Comparison of ENCODE assay signal across 9 mouse cellular contexts in the genomic region with DNA sequence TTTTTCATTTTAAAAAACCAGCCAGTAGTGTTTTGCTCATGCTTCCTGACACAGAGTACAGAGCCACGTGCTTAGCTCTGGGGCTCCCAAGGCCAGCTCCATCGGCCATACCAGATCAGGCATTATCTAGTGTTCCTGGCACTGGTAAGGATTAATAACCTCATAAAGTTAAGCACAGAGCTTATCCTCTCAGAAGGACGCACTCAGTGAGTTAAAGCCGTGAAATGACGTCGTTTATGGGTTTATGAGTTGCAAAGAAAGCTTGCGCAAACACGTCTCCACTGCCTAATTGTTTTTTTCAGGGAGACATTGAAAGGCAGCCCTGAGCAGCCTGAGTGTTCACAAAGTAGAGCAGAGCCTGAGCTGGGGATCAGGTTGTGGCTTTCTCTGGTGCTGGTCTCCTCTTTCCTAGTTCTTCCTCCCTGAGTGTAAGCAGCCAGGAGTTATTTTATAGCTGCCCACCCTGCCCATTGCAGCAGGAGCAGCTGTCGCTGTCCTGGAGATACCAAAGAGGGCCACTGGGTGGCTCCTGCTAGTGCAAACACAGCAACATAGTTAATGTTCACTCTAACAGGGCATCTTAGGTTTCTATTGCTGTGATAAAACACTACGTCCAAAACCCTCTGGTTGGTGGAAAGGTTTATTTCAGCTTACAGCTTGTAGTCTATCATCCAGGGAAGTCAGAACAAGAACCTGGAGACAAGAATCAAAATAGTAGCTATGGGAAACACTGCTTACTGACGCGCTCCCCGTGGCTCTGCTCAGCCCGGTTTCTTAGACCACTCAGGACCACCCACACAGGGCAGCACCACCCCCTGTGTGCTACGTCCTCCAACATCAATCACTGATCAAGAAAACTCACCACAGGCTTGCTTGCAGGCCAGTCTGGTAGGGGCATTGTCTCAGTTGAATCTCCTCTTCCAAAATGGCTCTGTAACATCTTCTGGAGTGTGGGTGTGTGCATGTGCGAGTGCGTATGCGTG. TPM values are rescaled to one million over a fixed set of nuclear protein-coding genes. Genes with fewer than 3 reads are reported as not detected.
DNase-seq lines count a peak whose midpoint lies in the region; ATAC-seq and TF ChIP-seq lines count a peak whose summit lies in the region.
"Had no signal": no experiment of that assay in that cellular context is flagged by ENCODE, and none has a peak within 500 bp of the region (broad histone marks: within the 10 kb centered on the region; RNA-seq: fewer than 3 reads in every experiment).

No protein-coding gene starts in this region.

- H3K4me1 ChIP-seq in kidney, adult 2 months (ENCODE audit: control insufficient read depth, insufficient read depth, low read length), result no peaks in the 10 kb centered on the region; the same call in 1 of the 2 replicates
- H3K4me1 ChIP-seq in liver, postnatal 0 days (ENCODE audit: insufficient read depth), result no peaks in the 10 kb centered on the region
- H3K4me1 ChIP-seq in forebrain, embryonic 16.5 days (replicated peaks; ENCODE audit: control insufficient read depth, insufficient read depth, low read length), result no peaks in the 10 kb centered on the region

- peak; percentile 56 for TF ChIP-seq CTCF in kidney, adult 2 months (conservative IDR thresholded peaks at IDR 0.05; ENCODE audit: insufficient read depth, insufficient read length, low read depth, low read length)
- TF ChIP-seq CTCF in Patski (IDR thresholded peaks at IDR 0.05), result peak; percentile 58
- TF ChIP-seq CTCF in liver, postnatal 0 days (IDR thresholded peaks at IDR 0.05; ENCODE audit: low read depth), result peak; percentile 57

- H3K27me3 ChIP-seq in kidney, adult 2 months (replicated peaks; ENCODE audit: control insufficient read depth, insufficient read depth, low read length), result no peaks in the 10 kb centered on the region
- peaks cover 22% of the 10 kb centered on the region for H3K27me3 ChIP-seq in Patski
- no peaks in the 10 kb centered on the region for H3K27me3 ChIP-seq in liver, postnatal 0 days (ENCODE audit: insufficient read depth, low read length)
- H3K27me3 ChIP-seq in forebrain, embryonic 16.5 days (replicated peaks; ENCODE audit: control insufficient read depth, insufficient read depth, low read length), result no peaks in the 10 kb centered on the region

- H3K36me3 ChIP-seq in kidney, adult 2 months (ENCODE audit: control insufficient read depth, insufficient read depth, low read length), result no peaks in the 10 kb centered on the region
- no peaks in the 10 kb centered on the region for H3K36me3 ChIP-seq in liver, postnatal 0 days (replicated peaks; ENCODE audit: insufficient read depth, low read length)
- no peaks in the 10 kb centered on the region for H3K36me3 ChIP-seq in forebrain, embryonic 16.5 days (ENCODE audit: control insufficient read depth, insufficient read depth)

- CTCF ChIA-PET in Patski (lab: Charles Lee), result interaction anchor here (0.9 to 1.2 kb wide), 5 partner anchors 8 to 162 kb away, joined by 3 to 4 read pairs (median 3); a partner anchor contains a TSS

- ATAC-seq in Patski, result peak; percentile 60
- ATAC-seq in granulocyte monocyte progenitor cell, adult 5-6 weeks (replicated peaks; ENCODE audit: poor library complexity, severe bottlenecking), result peak; percentile 73
- ATAC-seq in liver, postnatal 0 days, result no peak
- no peak for ATAC-seq in forebrain, embryonic 16.5 days

- peak; percentile 40 for DNase-seq in kidney, adult 2 months
- no peak for DNase-seq in kidney, adult 11 months
- no peak for DNase-seq in Patski (ENCODE audit: low read depth, low spot score)
- DNase-seq in liver, postnatal 0 days, result no peak
- DNase-seq in testis, postnatal 10 days (ENCODE audit: low spot score), result peak; percentile 66
- no peak for DNase-seq in adrenal gland, postnatal 4 days (ENCODE audit: low spot score in 2 of 2)

- H3K4me2 ChIP-seq in liver, postnatal 0 days (ENCODE audit: low read depth, low read length), result no peak overlapping the region
- H3K4me2 ChIP-seq in forebrain, embryonic 16.5 days (ENCODE audit: low read length), result no peak overlapping the region

- H3K9ac ChIP-seq in liver, postnatal 0 days (replicated peaks), result no peak overlapping the region
- H3K9ac ChIP-seq in forebrain, embryonic 16.5 days (replicated peaks; ENCODE audit: low read depth, low read length), result no peak overlapping the region

- H3K4me3 ChIP-seq in kidney, adult 2 months (ENCODE audit: insufficient read depth, low read depth, low read length), result no peak overlapping the region
- H3K4me3 ChIP-seq in liver, postnatal 0 days (ENCODE audit: low read depth, low read length), result no peak overlapping the region
- no peak overlapping the region for H3K4me3 ChIP-seq in forebrain, embryonic 16.5 days (replicated peaks; ENCODE audit: low read length)

- no peak overlapping the region for H3K27ac ChIP-seq in kidney, adult 2 months (ENCODE audit: insufficient read depth, low read depth, low read length)
- H3K27ac ChIP-seq in liver, postnatal 0 days (ENCODE audit: low read depth), result no peak overlapping the region
- H3K27ac ChIP-seq in forebrain, embryonic 16.5 days (ENCODE audit: low read length), result no peak overlapping the region
- H3K27ac ChIP-seq: macrophage had no signal

- TF ChIP-seq EP300 in liver, postnatal 0 days (IDR thresholded peaks at IDR 0.05; ENCODE audit: low read depth), result no peak

- POLR2A ChIA-PET in Patski (lab: Charles Lee), result no interaction called here

- no peak for TF ChIP-seq POLR2A in kidney, adult 2 months (IDR thresholded peaks at IDR 0.05; ENCODE audit: low read depth, low read length)

- in situ Hi-C loops in Patski (cut with MboI; ENCODE audit: low pct_unique_long_range_greater_than_20kb), result no loop called here

- H3K9me3 ChIP-seq in liver, postnatal 0 days (ENCODE audit: low read length), result peaks cover 6% of the 10 kb centered on the region; the same call in 1 of the 2 replicates
- H3K9me3 ChIP-seq in forebrain, embryonic 16.5 days (ENCODE audit: control insufficient read depth, low read length), result no peaks in the 10 kb centered on the region

- WGBS in kidney, adult 2 months, result 29% methylated on average over 18 of the region's 18 CpGs
- 51% methylated on average over 18 of the region's 18 CpGs for WGBS in liver, postnatal 0 days (ENCODE audit: insufficient replicate concordance)
- WGBS in forebrain, embryonic 16.5 days, result 50% methylated on average over 18 of the region's 18 CpGs

RNA-seq across cellular contexts. Expression of a gene that starts 9.7 kb away (rescaled TPM):
- 4.7 and 5.1 TPM in 2 replicates for polyA plus RNA-seq in kidney, adult 2 months (2012; rRNA removed)
- 1.8 TPM for polyA plus RNA-seq in Patski (2021)
- not detected in 2 replicates for total RNA-seq in granulocyte monocyte progenitor cell, adult 5-6 weeks (2014; fragmentation: Nextera tagmentation)
- 0.04 and 0.10 TPM in 2 replicates for total RNA-seq in granulocyte monocyte progenitor cell, adult 5-6 weeks (2017)
- polyA plus RNA-seq in liver, postnatal 0 days (2015; fragmentation: Nextera tagmentation; extraction: Ambion mirVana), result 10.3 and 11.1 TPM in 2 replicates
- 10 to 100 TPM; 12.5 to 20.2 TPM for total RNA-seq in adrenal gland, postnatal 4 days (2021)
- polyA plus RNA-seq in forebrain, embryonic 16.5 days (2015; fragmentation: Nextera tagmentation; extraction: Ambion mirVana), result 10.2 and 17.2 TPM in 2 replicates

RNA-seq across cellular contexts. Expression of a gene that starts 16.8 kb away (rescaled TPM):
- 17.3 and 18.4 TPM in 2 replicates for polyA plus RNA-seq in kidney, adult 2 months (2012; rRNA removed)
- polyA plus RNA-seq in Patski (2021), result 13.0 TPM
- total RNA-seq in granulocyte monocyte progenitor cell, adult 5-6 weeks (2014; fragmentation: Nextera tagmentation), result 0.53 TPM in 1 of 2 replicates, not detected in the other
- total RNA-seq in granulocyte monocyte progenitor cell, adult 5-6 weeks (2017), result 0.43 and 5.2 TPM in 2 replicates
- 9.1 and 9.5 TPM in 2 replicates for polyA plus RNA-seq in liver, postnatal 0 days (2015; fragmentation: Nextera tagmentation; extraction: Ambion mirVana)
- total RNA-seq in adrenal gland, postnatal 4 days (2021), result 10 to 100 TPM; 10.6 to 11.0 TPM
- polyA plus RNA-seq in forebrain, embryonic 16.5 days (2015; fragmentation: Nextera tagmentation; extraction: Ambion mirVana), result 6.1 and 8.9 TPM in 2 replicates

RNA-seq across cellular contexts. Expression of a gene that starts 29.8 kb away (rescaled TPM):
- 83.0 and 86.9 TPM in 2 replicates for polyA plus RNA-seq in kidney, adult 2 months (2012; rRNA removed)
- 268 TPM for polyA plus RNA-seq in Patski (2021)
- 238 and 321 TPM in 2 replicates for total RNA-seq in granulocyte monocyte progenitor cell, adult 5-6 weeks (2014; fragmentation: Nextera tagmentation)
- 239 and 278 TPM in 2 replicates for total RNA-seq in granulocyte monocyte progenitor cell, adult 5-6 weeks (2017)
- polyA plus RNA-seq in liver, postnatal 0 days (2015; fragmentation: Nextera tagmentation; extraction: Ambion mirVana), result 24.1 and 28.2 TPM in 2 replicates
- total RNA-seq in adrenal gland, postnatal 4 days (2021), result 100 to 1,000 TPM; 236 to 269 TPM
- 119 and 125 TPM in 2 replicates for polyA plus RNA-seq in forebrain, embryonic 16.5 days (2015; fragmentation: Nextera tagmentation; extraction: Ambion mirVana)

RNA-seq across cellular contexts. Expression of a gene that starts 36.6 kb away (rescaled TPM):
- 53.2 and 60.2 TPM in 2 replicates for polyA plus RNA-seq in kidney, adult 2 months (2012; rRNA removed)
- polyA plus RNA-seq in Patski (2021), result 155 TPM
- total RNA-seq in granulocyte monocyte progenitor cell, adult 5-6 weeks (2014; fragmentation: Nextera tagmentation), result 9.4 and 9.9 TPM in 2 replicates
- 2.9 and 5.6 TPM in 2 replicates for total RNA-seq in granulocyte monocyte progenitor cell, adult 5-6 weeks (2017)
- 7.5 and 9.2 TPM in 2 replicates for polyA plus RNA-seq in liver, postnatal 0 days (2015; fragmentation: Nextera tagmentation; extraction: Ambion mirVana)
- total RNA-seq in adrenal gland, postnatal 4 days (2021), result 10 to 100 TPM; 60.0 to 61.2 TPM
- 17.0 and 17.9 TPM in 2 replicates for polyA plus RNA-seq in forebrain, embryonic 16.5 days (2015; fragmentation: Nextera tagmentation; extraction: Ambion mirVana)

RNA-seq across cellular contexts. Expression of a gene that starts 55.7 kb away (rescaled TPM):
- 21.6 and 25.9 TPM in 2 replicates for polyA plus RNA-seq in kidney, adult 2 months (2012; rRNA removed)
- polyA plus RNA-seq in Patski (2021), result 27.5 TPM
- 16.3 and 26.3 TPM in 2 replicates for total RNA-seq in granulocyte monocyte progenitor cell, adult 5-6 weeks (2014; fragmentation: Nextera tagmentation)
- 6.5 and 6.6 TPM in 2 replicates for total RNA-seq in granulocyte monocyte progenitor cell, adult 5-6 weeks (2017)
- 2.9 and 3.2 TPM in 2 replicates for polyA plus RNA-seq in liver, postnatal 0 days (2015; fragmentation: Nextera tagmentation; extraction: Ambion mirVana)
- total RNA-seq in adrenal gland, postnatal 4 days (2021), result 10 to 100 TPM; 16.3 to 19.4 TPM
- 17.7 and 26.0 TPM in 2 replicates for polyA plus RNA-seq in forebrain, embryonic 16.5 days (2015; fragmentation: Nextera tagmentation; extraction: Ambion mirVana)

Comparison
In these comparisons a context has a peak if more than half of its experiments do, and no peak if none do; other contexts are left out.
1. DNase-seq: peak in kidney, adult 2 months (single experiment) and testis, postnatal 10 days (single experiment); none in kidney, adult 11 months (single experiment), Patski (single experiment), liver, postnatal 0 days (single experiment) and adrenal gland, postnatal 4 days (0 of 2).
2. ATAC-seq: peak in Patski (single experiment) and granulocyte monocyte progenitor cell, adult 5-6 weeks (single experiment); none in liver, postnatal 0 days (single experiment) and forebrain, embryonic 16.5 days (single experiment).
3. Peak in every context shown above with its lines, with median percentiles within 50 percentile points of each other: CTCF ChIP-seq.